Mouse (Mus musculus): ENCODE data around the gene D630045J12Rik. TPM values are rescaled to one million over a fixed set of nuclear protein-coding genes. Genes with fewer than 3 reads are reported as not detected.

D630045J12Rik gene
- total RNA-seq, 2 experiments from 2014 or later = 79.1 to 86.7 TPM

- intact Hi-C loops (cut with DNase I) = no loop called here
- no peak for DNase-seq
Observed at GRCm38 (mm10) chr6:38196266-38197189, 57.3 kb downstream of the D630045J12Rik start.

- intact Hi-C loops (cut with DNase I) = no loop called here
- DNase-seq = no peak
Observed at GRCm38 (mm10) chr6:38195306-38195705, 58.5 kb downstream of the D630045J12Rik start.

GRCm38 (mm10) chr6:38194046-38194445 lies 59.8 kb downstream of the D630045J12Rik start:
- intact Hi-C loops (cut with DNase I) = no loop called here
- DNase-seq = no peak

DNA sequence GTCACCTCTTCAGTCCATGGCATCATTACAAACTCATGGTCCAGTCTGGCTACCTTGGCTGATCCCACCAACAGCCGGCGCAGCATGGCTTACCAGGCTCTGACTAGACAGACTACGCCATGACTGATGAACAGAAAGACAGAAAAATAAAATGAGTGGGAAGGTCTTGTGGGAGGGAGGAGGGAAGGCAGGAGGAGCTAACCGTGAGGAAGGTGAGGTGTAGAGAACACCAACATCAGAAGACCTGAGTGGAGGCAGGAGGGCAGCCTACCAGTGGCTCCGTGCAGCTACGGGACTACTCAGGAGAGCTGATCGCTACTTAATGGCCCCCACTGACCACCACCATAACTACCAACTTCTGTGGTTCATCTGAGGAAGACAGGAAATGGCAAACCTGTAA lies 60.9 kb downstream of the D630045J12Rik start:
- DNase-seq = no peak
- intact Hi-C loops (cut with DNase I) = no loop called here

GRCm38 (mm10) chr6:38186312-38186950 lies 67.4 kb downstream of the D630045J12Rik start:
- intact Hi-C loops (cut with DNase I) = no loop called here
- no peak for DNase-seq

DNA sequence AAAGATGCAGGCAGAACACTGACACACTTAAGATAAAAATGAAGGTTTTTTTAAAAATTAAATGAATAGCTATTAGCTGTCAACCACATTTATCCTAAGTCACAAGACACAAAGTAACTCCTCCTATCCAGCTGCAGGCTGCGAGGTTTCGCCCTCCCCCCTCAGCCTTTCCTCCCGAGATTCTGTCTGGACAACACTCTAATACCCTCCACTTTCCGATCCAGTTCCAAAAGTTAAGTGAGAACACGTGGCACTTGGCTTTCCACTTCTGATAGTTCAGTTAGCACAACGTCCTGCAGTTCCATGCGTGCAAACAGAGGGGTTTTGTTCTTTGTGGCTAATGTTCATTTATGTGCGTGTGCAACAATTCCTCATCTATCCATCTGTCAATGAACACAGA lies 69.0 kb downstream of the D630045J12Rik start:
- intact Hi-C loops (cut with DNase I) = no loop called here
- DNase-seq = no peak

DNA sequence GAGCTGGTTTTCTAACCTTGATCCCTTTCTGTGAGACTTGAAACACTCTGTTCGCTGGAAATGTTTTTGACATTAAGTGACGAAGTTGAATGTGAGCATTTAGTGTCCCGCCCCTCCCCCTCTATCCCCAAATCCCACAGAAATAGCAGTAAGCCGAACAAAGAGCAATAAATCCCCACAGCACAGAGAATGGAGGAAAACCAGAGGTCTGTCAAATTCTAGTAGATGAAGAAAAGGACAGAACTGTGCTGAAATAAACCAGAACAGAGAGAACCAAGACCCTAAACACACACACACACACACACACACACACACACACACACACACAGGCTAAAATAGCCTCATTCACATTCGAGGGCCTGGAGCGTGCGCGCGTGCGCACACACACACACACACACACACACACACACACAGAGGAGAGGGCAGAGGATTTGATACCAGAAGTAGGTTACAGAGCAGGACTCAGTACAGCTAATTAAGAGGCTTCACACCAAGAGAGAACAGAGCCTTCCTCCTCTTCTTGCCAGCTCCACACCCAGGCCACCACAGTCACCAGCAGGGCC lies 72.0 kb downstream of the D630045J12Rik start:
- DNase-seq = no peak
- intact Hi-C loops (cut with DNase I) = no loop called here

DNA sequence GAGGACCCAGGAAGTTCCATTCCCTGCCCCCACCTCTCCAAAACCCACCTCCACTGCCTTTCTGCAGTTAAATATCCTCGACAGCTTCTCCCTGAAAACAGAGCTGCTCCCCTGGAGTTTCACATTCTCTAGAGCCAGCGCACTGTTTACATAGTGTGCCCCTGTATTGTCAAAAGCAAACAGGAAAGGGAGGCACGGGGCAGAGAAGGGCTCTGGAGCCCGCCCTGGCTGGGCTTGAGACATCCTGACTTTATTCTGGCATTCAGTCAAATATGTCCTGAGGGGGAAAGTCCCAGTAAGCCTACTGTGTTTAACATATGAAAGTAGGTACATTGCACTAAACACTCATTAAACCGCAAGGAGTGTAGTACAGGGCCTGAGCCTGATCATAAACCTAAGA lies 73.1 kb downstream of the D630045J12Rik start:
- intact Hi-C loops (cut with DNase I) = no loop called here
- DNase-seq = no peak

- DNase-seq = no peak
- intact Hi-C loops (cut with DNase I) = loop anchor here (10.0 kb wide), 1 partner anchor 159 kb away; no protein-coding TSS in a partner anchor
Observed at GRCm38 (mm10) chr6:38165385-38165784, 88.4 kb downstream of the D630045J12Rik start.

DNA sequence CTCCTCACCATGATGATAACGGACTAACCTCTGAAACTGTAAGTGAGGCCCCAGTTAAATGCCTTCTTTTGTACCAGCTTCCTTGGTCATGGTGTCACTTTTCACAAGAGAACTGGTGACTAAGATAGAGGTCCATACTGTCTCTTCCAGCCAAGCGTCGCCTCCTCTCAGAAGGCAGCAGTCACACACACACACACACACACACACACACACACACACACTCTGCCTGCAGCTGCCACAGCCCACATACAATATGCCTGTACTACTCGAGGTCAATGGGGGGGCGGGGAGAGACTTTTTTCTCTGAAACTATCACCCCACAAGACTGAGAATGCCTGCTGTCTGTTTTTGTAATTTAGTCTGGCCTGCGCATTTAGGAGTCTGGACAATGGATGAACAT lies 89.1 kb downstream of the D630045J12Rik start:
- DNase-seq = no peak
- intact Hi-C loops (cut with DNase I) = loop anchor here (10.0 kb wide), 1 partner anchor 160 kb away; no protein-coding TSS in a partner anchor

DNA sequence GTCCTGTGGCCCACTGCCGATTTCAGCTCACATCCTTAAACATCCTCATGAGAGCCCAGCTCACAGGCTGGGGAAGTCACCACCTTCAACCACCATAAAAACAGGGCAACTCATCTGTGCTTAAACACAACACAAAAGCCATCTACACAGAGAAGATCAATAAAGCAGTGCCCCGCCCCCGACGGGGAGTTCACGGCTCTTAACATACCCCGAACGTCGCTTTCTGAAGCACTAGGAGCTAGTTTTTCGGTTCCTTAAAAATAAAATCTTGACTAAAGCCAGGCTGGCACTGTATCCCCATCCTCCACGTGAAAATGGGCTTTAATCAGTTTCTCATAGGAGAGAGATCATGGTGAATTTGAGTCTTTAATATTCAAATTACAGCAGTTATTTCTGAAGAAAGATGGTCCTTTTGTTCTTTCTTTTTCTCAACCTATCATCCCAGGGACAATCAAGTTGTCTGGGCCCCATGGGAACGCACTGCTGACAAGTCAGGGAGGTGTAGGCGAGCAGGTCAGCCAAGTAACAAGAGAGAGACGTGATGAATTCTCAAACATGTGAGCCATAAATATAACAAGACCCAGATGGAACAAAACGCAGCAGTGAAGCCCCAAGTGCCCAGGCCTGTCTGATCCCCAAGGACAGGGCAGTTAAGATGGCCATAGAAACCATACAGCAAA lies 90.8 kb downstream of the D630045J12Rik start:
- no peak for DNase-seq
- intact Hi-C loops (cut with DNase I) = loop anchor here (10.0 kb wide), 1 partner anchor 162 kb away; no protein-coding TSS in a partner anchor

- intact Hi-C loops (cut with DNase I) = loop anchor here (10.0 kb wide), 1 partner anchor 164 kb away; no protein-coding TSS in a partner anchor
- no peak for DNase-seq
Observed at GRCm38 (mm10) chr6:38160556-38160955, 93.3 kb downstream of the D630045J12Rik start.

DNA sequence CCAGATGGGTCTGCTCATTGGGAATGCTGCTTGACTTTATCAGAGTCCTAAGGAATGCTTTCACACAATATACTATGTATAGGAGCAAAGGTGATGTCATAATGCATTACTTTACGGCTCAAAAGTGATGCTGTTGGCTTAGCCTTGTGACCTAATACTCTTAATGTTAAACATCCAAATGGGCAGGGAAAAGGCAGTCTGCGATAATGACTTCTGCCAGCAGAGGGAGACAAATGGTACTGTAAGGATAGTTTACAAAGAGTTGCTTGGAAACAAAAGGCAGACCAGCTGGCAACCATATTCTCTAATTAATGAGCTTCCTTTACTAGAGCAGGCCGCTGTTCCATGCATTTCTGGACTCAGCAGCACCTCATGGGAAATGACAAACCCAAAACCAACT lies 93.7 kb downstream of the D630045J12Rik start:
- intact Hi-C loops (cut with DNase I) = loop anchor here (10.0 kb wide), 1 partner anchor 165 kb away; no protein-coding TSS in a partner anchor

GRCm38 (mm10) chr6:38159576-38159975 lies 94.2 kb downstream of the D630045J12Rik start:
- intact Hi-C loops (cut with DNase I) = no loop called here
- DNase-seq = no peak

More for the DNA sequence above, 93.7 kb downstream of the D630045J12Rik start:
- DNase-seq = peak; percentile 83

GRCm38 (mm10) chr6:38157925-38158324 lies 95.9 kb downstream of the D630045J12Rik start:
- DNase-seq = no peak
- intact Hi-C loops (cut with DNase I) = no loop called here

GRCm38 (mm10) chr6:38156204-38156603 lies 97.6 kb downstream of the D630045J12Rik start:
- intact Hi-C loops (cut with DNase I) = no loop called here
- DNase-seq = no peak

- DNase-seq = no peak
Observed at GRCm38 (mm10) chr6:38152305-38152704, 101.5 kb downstream of the D630045J12Rik start.

DNA sequence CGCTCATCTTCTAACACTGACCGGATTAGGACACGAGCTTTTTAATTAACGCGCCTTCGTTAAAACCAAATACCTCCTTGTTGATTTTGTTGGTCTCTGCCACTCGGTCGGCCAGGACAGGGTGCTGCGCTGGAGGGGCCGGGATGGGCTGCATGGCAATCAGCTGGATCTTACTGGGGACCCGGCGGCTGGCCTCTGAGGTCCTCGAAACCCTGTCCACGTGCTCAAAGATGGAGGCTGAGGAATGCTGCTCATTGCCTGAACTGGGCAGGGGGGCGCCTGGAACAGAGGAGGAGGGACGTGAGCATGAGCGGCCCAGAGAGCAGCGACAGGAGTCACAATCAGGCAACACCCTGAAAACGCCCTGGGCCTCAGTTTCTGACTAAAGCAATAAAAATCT lies 104.3 kb downstream of the D630045J12Rik start:
- intact Hi-C loops (cut with DNase I) = no loop called here
- no peak for DNase-seq

More at GRCm38 (mm10) chr6:38152305-38152704, 101.5 kb downstream of the D630045J12Rik start:
- intact Hi-C loops (cut with DNase I) = no loop called here

DNA sequence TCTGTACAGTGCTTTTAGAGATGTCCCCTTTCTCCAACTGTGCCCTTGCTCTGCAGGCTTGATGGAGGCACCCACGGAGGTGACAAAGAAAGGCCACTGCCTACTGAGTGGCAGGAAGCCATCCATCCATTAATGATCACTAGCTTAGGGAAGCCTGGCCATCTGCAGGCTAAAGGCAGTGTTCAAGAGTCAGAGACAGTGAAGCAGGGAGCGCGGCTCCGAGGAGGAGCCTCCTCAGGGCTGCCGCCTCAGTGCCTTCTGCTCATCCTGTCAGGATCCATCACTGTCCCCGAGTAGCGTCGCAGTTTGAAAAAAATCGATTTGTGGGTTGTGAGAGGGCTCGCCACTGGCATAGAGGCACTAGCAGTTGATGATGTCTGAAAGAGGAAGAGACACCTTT lies 105.2 kb downstream of the D630045J12Rik start:
- no peak for DNase-seq
- intact Hi-C loops (cut with DNase I) = no loop called here

DNA sequence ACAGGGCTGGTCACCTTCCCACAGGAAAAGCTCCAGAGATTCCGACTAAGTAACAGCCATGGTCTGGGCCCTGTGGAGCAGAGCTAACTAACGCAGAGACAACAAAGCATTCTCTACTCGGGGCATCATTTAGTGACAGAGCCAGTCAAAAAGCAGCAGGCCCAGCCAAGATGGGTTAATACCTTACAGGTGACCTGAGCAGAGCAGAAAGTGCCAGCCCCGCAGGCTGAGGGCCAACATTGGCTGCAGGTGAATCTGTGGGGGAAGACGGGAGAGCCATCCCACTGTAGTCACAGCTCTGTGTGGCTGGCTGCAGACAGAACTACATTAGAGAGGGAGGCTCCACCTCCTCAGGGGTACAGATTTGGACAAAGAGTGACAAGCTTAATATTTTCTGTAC lies 106.5 kb downstream of the D630045J12Rik start:
- DNase-seq = no peak
- intact Hi-C loops (cut with DNase I) = no loop called here

Data from left cerebral cortex, postnatal 4 days (tissue).